Mouse (Mus musculus): Measurements from ENCODE around the gene Padi3. TPM values are rescaled to one million over a fixed set of nuclear protein-coding genes. Genes with fewer than 3 reads are reported as not detected.

The Padi3 gene
- total and polyA plus RNA-seq, 2 experiments from 2014 or later, result 0.05 TPM; not detected in 1

- Histone ChIP-seq H3K4me1 (ENCODE audit: insufficient read depth, low read length) (no peaks in the 10 kb centered on the region), H3K36me3 (ENCODE audit: insufficient read depth, low read length) (no peaks in the 10 kb centered on the region), H3K4me3 (ENCODE audit: low read length) (no peak overlapping the region), H3K9me3 (ENCODE audit: low read length) (no peaks in the 10 kb centered on the region), H3K4me2 (ENCODE audit: low read depth, low read length) (no peak overlapping the region), H3K27ac (no peak overlapping the region), H3K9ac (replicated peaks; ENCODE audit: low read length) (no peak overlapping the region), H3K27me3 (ENCODE audit: insufficient read depth, low read length) (no peaks in the 10 kb centered on the region)
- DNase-seq (ENCODE audit: low spot score) (no peak), ATAC-seq (no peak)
- WGBS, result 51% methylated on average over 11 of the region's 11 CpGs
- no peak for TF ChIP-seq CTCF (IDR thresholded peaks at IDR 0.05; ENCODE audit: low read depth)
Measured at GRCm38 (mm10) chr4:140849310-140849709, 38.9 kb upstream of the Padi3 start.

GRCm38 (mm10) chr4:140845666-140846065 is 35.2 kb upstream of the Padi3 start, which contains the start of gene Padi1:
Gene Padi1, minus strand, starts transcription at chr4:140845778.
- H3K9ac ChIP-seq (replicated peaks; ENCODE audit: low read length), result no peak within 1 kb of the TSS
- no peaks in the 10 kb centered on the region for H3K36me3 ChIP-seq (ENCODE audit: insufficient read depth, low read length)
- no peaks in the 10 kb centered on the region for H3K27me3 ChIP-seq (ENCODE audit: insufficient read depth, low read length)
- no peak within 1 kb of the TSS for H3K27ac ChIP-seq
- no peak within 1 kb of the TSS for H3K4me2 ChIP-seq (ENCODE audit: low read depth, low read length)
- H3K4me3 ChIP-seq (ENCODE audit: low read length), result no peak within 1 kb of the TSS
- ATAC-seq (no peak), DNase-seq (ENCODE audit: low spot score) (no peak)
- TF ChIP-seq CTCF (IDR thresholded peaks at IDR 0.05; ENCODE audit: low read depth), result no peak
- no peaks in the 10 kb centered on the region for H3K4me1 ChIP-seq (ENCODE audit: insufficient read depth, low read length)
- WGBS, result 46% methylated on average over 6 of the region's 6 CpGs
- no peaks in the 10 kb centered on the region for H3K9me3 ChIP-seq (ENCODE audit: low read length)

GRCm38 (mm10) chr4:140844991-140845390 is 34.5 kb upstream of the Padi3 start:
- Histone ChIP-seq H3K27ac (no peak overlapping the region), H3K4me1 (ENCODE audit: insufficient read depth, low read length) (no peaks in the 10 kb centered on the region), H3K27me3 (ENCODE audit: insufficient read depth, low read length) (no peaks in the 10 kb centered on the region), H3K4me3 (ENCODE audit: low read length) (no peak overlapping the region), H3K9ac (replicated peaks; ENCODE audit: low read length) (no peak overlapping the region), H3K9me3 (ENCODE audit: low read length) (no peaks in the 10 kb centered on the region), H3K4me2 (ENCODE audit: low read depth, low read length) (no peak overlapping the region), H3K36me3 (ENCODE audit: insufficient read depth, low read length) (no peaks in the 10 kb centered on the region)
- no peak for TF ChIP-seq CTCF (IDR thresholded peaks at IDR 0.05; ENCODE audit: low read depth)
- DNase-seq (ENCODE audit: low spot score) (no peak), ATAC-seq (no peak)
- 60% methylated on average over 4 of the region's 4 CpGs for WGBS

GRCm38 (mm10) chr4:140843670-140844280 is 33.3 kb upstream of the Padi3 start:
- Histone ChIP-seq H3K4me1 (ENCODE audit: insufficient read depth, low read length) (no peaks in the 10 kb centered on the region), H3K9ac (replicated peaks; ENCODE audit: low read length) (no peak overlapping the region), H3K4me3 (ENCODE audit: low read length) (no peak overlapping the region), H3K27ac (no peak overlapping the region), H3K9me3 (ENCODE audit: low read length) (no peaks in the 10 kb centered on the region), H3K4me2 (ENCODE audit: low read depth, low read length) (no peak overlapping the region), H3K27me3 (ENCODE audit: insufficient read depth, low read length) (no peaks in the 10 kb centered on the region), H3K36me3 (ENCODE audit: insufficient read depth, low read length) (no peaks in the 10 kb centered on the region)
- no peak for TF ChIP-seq CTCF (IDR thresholded peaks at IDR 0.05; ENCODE audit: low read depth)
- DNase-seq (ENCODE audit: low spot score) (no peak), ATAC-seq (no peak)
- WGBS, result 43% methylated on average over 15 of the region's 15 CpGs

GRCm38 (mm10) chr4:140842909-140843308 is 32.5 kb upstream of the Padi3 start:
- no peak overlapping the region for H3K27ac ChIP-seq
- no peak overlapping the region for H3K4me2 ChIP-seq (ENCODE audit: low read depth, low read length)
- no peaks in the 10 kb centered on the region for H3K36me3 ChIP-seq (ENCODE audit: insufficient read depth, low read length)
- no peak overlapping the region for H3K4me3 ChIP-seq (ENCODE audit: low read length)
- ATAC-seq (no peak), DNase-seq (ENCODE audit: low spot score) (no peak)
- H3K4me1 ChIP-seq (ENCODE audit: insufficient read depth, low read length), result no peaks in the 10 kb centered on the region
- H3K27me3 ChIP-seq (ENCODE audit: insufficient read depth, low read length), result no peaks in the 10 kb centered on the region
- 86% methylated on average over 1 of the region's 1 CpGs for WGBS
- no peak for TF ChIP-seq CTCF (IDR thresholded peaks at IDR 0.05; ENCODE audit: low read depth)
- no peak overlapping the region for H3K9ac ChIP-seq (replicated peaks; ENCODE audit: low read length)
- H3K9me3 ChIP-seq (ENCODE audit: low read length), result no peaks in the 10 kb centered on the region

- Histone ChIP-seq H3K36me3 (ENCODE audit: insufficient read depth, low read length) (no peaks in the 10 kb centered on the region), H3K4me2 (ENCODE audit: low read depth, low read length) (no peak overlapping the region), H3K4me1 (ENCODE audit: insufficient read depth, low read length) (no peaks in the 10 kb centered on the region; the same call in 1 of the 2 replicates), H3K27me3 (ENCODE audit: insufficient read depth, low read length) (no peaks in the 10 kb centered on the region), H3K9ac (replicated peaks; ENCODE audit: low read length) (no peak overlapping the region), H3K9me3 (ENCODE audit: low read length) (no peaks in the 10 kb centered on the region), H3K4me3 (ENCODE audit: low read length) (no peak overlapping the region), H3K27ac (no peak overlapping the region)
- no peak for TF ChIP-seq CTCF (IDR thresholded peaks at IDR 0.05; ENCODE audit: low read depth)
- ATAC-seq (no peak), DNase-seq (ENCODE audit: low spot score) (peak; percentile 23)
- WGBS, result 26% methylated on average over 8 of the region's 8 CpGs
Measured at GRCm38 (mm10) chr4:140837879-140838278, 27.4 kb upstream of the Padi3 start.

- H3K4me3 ChIP-seq (ENCODE audit: low read length), result no peak overlapping the region
- no peak for TF ChIP-seq CTCF (IDR thresholded peaks at IDR 0.05; ENCODE audit: low read depth)
- no peaks in the 10 kb centered on the region; the same call in 1 of the 2 replicates for H3K4me1 ChIP-seq (ENCODE audit: insufficient read depth, low read length)
- no peaks in the 10 kb centered on the region for H3K27me3 ChIP-seq (ENCODE audit: insufficient read depth, low read length)
- H3K36me3 ChIP-seq (ENCODE audit: insufficient read depth, low read length), result no peaks in the 10 kb centered on the region
- H3K27ac ChIP-seq, result no peak overlapping the region
- 26% methylated on average over 11 of the region's 11 CpGs for WGBS
- peak; percentile 71 for DNase-seq (ENCODE audit: low spot score)
- no peaks in the 10 kb centered on the region for H3K9me3 ChIP-seq (ENCODE audit: low read length)
- H3K9ac ChIP-seq (replicated peaks; ENCODE audit: low read length), result no peak overlapping the region
- peak; percentile 61 for ATAC-seq
- H3K4me2 ChIP-seq (ENCODE audit: low read depth, low read length), result no peak overlapping the region
Measured at GRCm38 (mm10) chr4:140836208-140836866, 25.9 kb upstream of the Padi3 start.
